Mouse (Mus musculus): ENCODE measurements around the gene Rab39. TPM values are rescaled to one million over a fixed set of nuclear protein-coding genes. Genes with fewer than 3 reads are reported as not detected.

Rab39 gene
- 0.40 and 0.51 TPM in 2 replicates for polyA plus RNA-seq (2015; fragmentation: Nextera tagmentation; extraction: Ambion mirVana)

GRCm38 (mm10) chr9:53705992-53706696 is at the start of gene Rab39:
Gene Rab39 (minus strand): TSS chr9:53706232.
- H3K9ac ChIP-seq (ENCODE audit: low read length), result no peak within 1 kb of the TSS
- H3K9me3 ChIP-seq (replicated peaks; ENCODE audit: control insufficient read depth, low read length), result no peaks in the 10 kb centered on the region
- H3K27me3 ChIP-seq (ENCODE audit: control insufficient read depth, insufficient read depth, low read length), result no peaks in the 10 kb centered on the region
- under 1% methylated on average over 48 of the region's 49 CpGs for WGBS
- H3K4me3 ChIP-seq (replicated peaks; ENCODE audit: low read length), result peak within 1 kb of the TSS; percentile 48
- no peaks in the 10 kb centered on the region for H3K36me3 ChIP-seq (ENCODE audit: control insufficient read depth, insufficient read depth, low read length)
- ATAC-seq (ENCODE audit: insufficient read depth, low FRiP score), result peak; percentile 96
- peak within 1 kb of the TSS; percentile 75 for H3K4me2 ChIP-seq (ENCODE audit: low read depth, low read length)
- peaks cover 10% of the 10 kb centered on the region; the same call in 1 of the 2 replicates for H3K4me1 ChIP-seq (ENCODE audit: control insufficient read depth, insufficient read depth, low read length)
- no peak within 1 kb of the TSS for H3K27ac ChIP-seq (ENCODE audit: low read length)

GRCm38 (mm10) chr9:53754801-53755200 is 48.8 kb upstream of the Rab39 start:
- no peak overlapping the region for H3K9ac ChIP-seq (ENCODE audit: low read length)
- ATAC-seq (ENCODE audit: insufficient read depth, low FRiP score), result no peak
- no peaks in the 10 kb centered on the region for H3K4me1 ChIP-seq (ENCODE audit: control insufficient read depth, insufficient read depth, low read length)
- H3K4me3 ChIP-seq (replicated peaks; ENCODE audit: low read length), result no peak overlapping the region
- no peaks in the 10 kb centered on the region for H3K36me3 ChIP-seq (ENCODE audit: control insufficient read depth, insufficient read depth, low read length)
- H3K27ac ChIP-seq (ENCODE audit: low read length), result no peak overlapping the region
- no peaks in the 10 kb centered on the region for H3K9me3 ChIP-seq (replicated peaks; ENCODE audit: control insufficient read depth, low read length)
- no peaks in the 10 kb centered on the region for H3K27me3 ChIP-seq (ENCODE audit: control insufficient read depth, insufficient read depth, low read length)
- no peak overlapping the region for H3K4me2 ChIP-seq (ENCODE audit: low read depth, low read length)

GRCm38 (mm10) chr9:53750899-53751298 is 44.9 kb upstream of the Rab39 start:
- WGBS, result 50% methylated on average over 5 of the region's 5 CpGs
- H3K4me1 ChIP-seq (ENCODE audit: control insufficient read depth, insufficient read depth, low read length), result no peaks in the 10 kb centered on the region
- ATAC-seq (ENCODE audit: insufficient read depth, low FRiP score), result no peak
- no peak overlapping the region for H3K27ac ChIP-seq (ENCODE audit: low read length)
- H3K9me3 ChIP-seq (replicated peaks; ENCODE audit: control insufficient read depth, low read length), result no peaks in the 10 kb centered on the region
- H3K27me3 ChIP-seq (ENCODE audit: control insufficient read depth, insufficient read depth, low read length), result no peaks in the 10 kb centered on the region
- no peak overlapping the region for H3K4me2 ChIP-seq (ENCODE audit: low read depth, low read length)
- H3K36me3 ChIP-seq (ENCODE audit: control insufficient read depth, insufficient read depth, low read length), result no peaks in the 10 kb centered on the region
- no peak overlapping the region for H3K4me3 ChIP-seq (replicated peaks; ENCODE audit: low read length)
- no peak overlapping the region for H3K9ac ChIP-seq (ENCODE audit: low read length)

GRCm38 (mm10) chr9:53750411-53750810 is 44.4 kb upstream of the Rab39 start:
- H3K27ac ChIP-seq (ENCODE audit: low read length), result no peak overlapping the region
- no peaks in the 10 kb centered on the region for H3K4me1 ChIP-seq (ENCODE audit: control insufficient read depth, insufficient read depth, low read length)
- H3K9me3 ChIP-seq (replicated peaks; ENCODE audit: control insufficient read depth, low read length), result no peaks in the 10 kb centered on the region
- no peaks in the 10 kb centered on the region for H3K27me3 ChIP-seq (ENCODE audit: control insufficient read depth, insufficient read depth, low read length)
- 87% methylated on average over 13 of the region's 13 CpGs for WGBS
- no peak overlapping the region for H3K9ac ChIP-seq (ENCODE audit: low read length)
- no peak for ATAC-seq (ENCODE audit: insufficient read depth, low FRiP score)
- no peak overlapping the region for H3K4me2 ChIP-seq (ENCODE audit: low read depth, low read length)
- no peaks in the 10 kb centered on the region for H3K36me3 ChIP-seq (ENCODE audit: control insufficient read depth, insufficient read depth, low read length)
- H3K4me3 ChIP-seq (replicated peaks; ENCODE audit: low read length), result no peak overlapping the region

GRCm38 (mm10) chr9:53740829-53741404 is 34.9 kb upstream of the Rab39 start:
- Histone ChIP-seq H3K36me3 (ENCODE audit: control insufficient read depth, insufficient read depth, low read length) (no peaks in the 10 kb centered on the region), H3K9ac (ENCODE audit: low read length) (no peak overlapping the region), H3K9me3 (replicated peaks; ENCODE audit: control insufficient read depth, low read length) (no peaks in the 10 kb centered on the region), H3K4me2 (ENCODE audit: low read depth, low read length) (no peak overlapping the region), H3K4me3 (replicated peaks; ENCODE audit: low read length) (no peak overlapping the region), H3K27ac (ENCODE audit: low read length) (no peak overlapping the region), H3K4me1 (ENCODE audit: control insufficient read depth, insufficient read depth, low read length) (no peaks in the 10 kb centered on the region), H3K27me3 (ENCODE audit: control insufficient read depth, insufficient read depth, low read length) (no peaks in the 10 kb centered on the region)
- WGBS, result 44% methylated on average over 3 of the region's 3 CpGs
- ATAC-seq (ENCODE audit: insufficient read depth, low FRiP score), result no peak

- Histone ChIP-seq H3K4me1 (ENCODE audit: control insufficient read depth, insufficient read depth, low read length) (peaks cover 10% of the 10 kb centered on the region; the same call in 1 of the 2 replicates), H3K9me3 (replicated peaks; ENCODE audit: control insufficient read depth, low read length) (no peaks in the 10 kb centered on the region), H3K4me3 (replicated peaks; ENCODE audit: low read length) (peak overlapping the region; percentile 48), H3K9ac (ENCODE audit: low read length) (no peak overlapping the region), H3K27me3 (ENCODE audit: control insufficient read depth, insufficient read depth, low read length) (no peaks in the 10 kb centered on the region), H3K4me2 (ENCODE audit: low read depth, low read length) (peak overlapping the region; percentile 75), H3K27ac (ENCODE audit: low read length) (no peak overlapping the region), H3K36me3 (ENCODE audit: control insufficient read depth, insufficient read depth, low read length) (no peaks in the 10 kb centered on the region)
- no peak; the same call in 1 of the 2 replicates for ATAC-seq (ENCODE audit: insufficient read depth, low FRiP score)
- under 1% methylated on average over 28 of the region's 28 CpGs for WGBS
These were observed 491 bp downstream of the Rab39 start for GRCm38 (mm10) chr9:53705491-53705991.

- WGBS, result 89% methylated on average over 1 of the region's 1 CpGs
- H3K9me3 ChIP-seq (replicated peaks; ENCODE audit: control insufficient read depth, low read length), result no peaks in the 10 kb centered on the region
- H3K27me3 ChIP-seq (ENCODE audit: control insufficient read depth, insufficient read depth, low read length), result no peaks in the 10 kb centered on the region
- no peak overlapping the region for H3K27ac ChIP-seq (ENCODE audit: low read length)
- no peak overlapping the region for H3K9ac ChIP-seq (ENCODE audit: low read length)
- peaks cover 10% of the 10 kb centered on the region; the same call in 1 of the 2 replicates for H3K4me1 ChIP-seq (ENCODE audit: control insufficient read depth, insufficient read depth, low read length)
- H3K4me3 ChIP-seq (replicated peaks; ENCODE audit: low read length), result no peak overlapping the region
- ATAC-seq (ENCODE audit: insufficient read depth, low FRiP score), result no peak
- H3K36me3 ChIP-seq (ENCODE audit: control insufficient read depth, insufficient read depth, low read length), result no peaks in the 10 kb centered on the region
- H3K4me2 ChIP-seq (ENCODE audit: low read depth, low read length), result no peak overlapping the region
These were observed 3.0 kb downstream of the Rab39 start for GRCm38 (mm10) chr9:53702991-53703390.

- Histone ChIP-seq H3K4me1 (ENCODE audit: control insufficient read depth, insufficient read depth, low read length) (peaks cover 2% of the 10 kb centered on the region; the same call in 1 of the 2 replicates), H3K4me3 (replicated peaks; ENCODE audit: low read length) (no peak overlapping the region), H3K9me3 (replicated peaks; ENCODE audit: control insufficient read depth, low read length) (no peaks in the 10 kb centered on the region), H3K36me3 (ENCODE audit: control insufficient read depth, insufficient read depth, low read length) (no peaks in the 10 kb centered on the region), H3K4me2 (ENCODE audit: low read depth, low read length) (no peak overlapping the region), H3K9ac (ENCODE audit: low read length) (no peak overlapping the region), H3K27ac (ENCODE audit: low read length) (no peak overlapping the region), H3K27me3 (ENCODE audit: control insufficient read depth, insufficient read depth, low read length) (no peaks in the 10 kb centered on the region)
- 64% methylated on average over 4 of the region's 4 CpGs for WGBS
- ATAC-seq (ENCODE audit: insufficient read depth, low FRiP score), result no peak
These were observed 5.5 kb downstream of the Rab39 start for GRCm38 (mm10) chr9:53700496-53700895.

GRCm38 (mm10) chr9:53695846-53696245 is 10.2 kb downstream of the Rab39 start:
- Histone ChIP-seq H3K4me2 (ENCODE audit: low read depth, low read length) (no peak overlapping the region), H3K9me3 (replicated peaks; ENCODE audit: control insufficient read depth, low read length) (no peaks in the 10 kb centered on the region), H3K4me1 (ENCODE audit: control insufficient read depth, insufficient read depth, low read length) (no peaks in the 10 kb centered on the region), H3K27ac (ENCODE audit: low read length) (no peak overlapping the region), H3K9ac (ENCODE audit: low read length) (no peak overlapping the region), H3K4me3 (replicated peaks; ENCODE audit: low read length) (no peak overlapping the region), H3K36me3 (ENCODE audit: control insufficient read depth, insufficient read depth, low read length) (no peaks in the 10 kb centered on the region), H3K27me3 (ENCODE audit: control insufficient read depth, insufficient read depth, low read length) (no peaks in the 10 kb centered on the region)
- ATAC-seq (ENCODE audit: insufficient read depth, low FRiP score), result no peak
- WGBS, result 82% methylated on average over 5 of the region's 5 CpGs

All from stomach, embryonic 16.5 days (tissue).